Mouse (Mus musculus): ENCODE data around the gene Cpsf3. TPM values are rescaled to one million over a fixed set of nuclear protein-coding genes. Genes with fewer than 3 reads are reported as not detected.

Gene Cpsf3
- polyA plus RNA-seq, 1 experiment = 50.5 TPM

DNA sequence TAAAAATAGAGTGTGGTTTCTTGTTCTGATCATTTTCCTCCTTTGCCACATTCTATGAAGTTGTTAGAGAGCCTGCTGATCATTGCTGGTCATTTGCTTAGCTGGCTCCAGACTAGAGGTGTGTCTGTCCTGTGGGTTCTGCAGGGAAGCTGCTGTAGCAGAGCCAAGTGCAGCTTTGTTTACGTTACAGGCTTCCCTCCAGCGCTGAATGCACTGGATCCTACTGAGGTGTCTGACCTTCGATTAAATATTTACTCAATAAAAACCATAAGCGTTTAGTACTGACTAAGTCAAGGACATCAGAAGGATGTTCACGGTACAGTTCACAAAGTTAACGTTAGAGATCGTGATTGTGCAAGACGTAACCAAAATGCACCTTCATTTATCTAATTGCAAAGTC, 16.7 kb downstream of the Cpsf3 start:
- TF ChIP-seq SRF (IDR thresholded peaks at IDR 0.05; ENCODE audit: control insufficient read depth, insufficient read length, low read depth) = no peak
- no peak for TF ChIP-seq POLR2A (IDR thresholded peaks at IDR 0.05; ENCODE audit: insufficient read length, low read depth)
- H3ac ChIP-seq (ENCODE audit: control insufficient read depth, insufficient read length) = no peak overlapping the region
- no peaks in the 10 kb centered on the region for H3K27me3 ChIP-seq (ENCODE audit: control insufficient read depth, insufficient read depth, insufficient read length)
- H3K36me3 ChIP-seq (ENCODE audit: control insufficient read depth, insufficient read depth) = peaks cover 22% of the 10 kb centered on the region
- no peak overlapping the region for H3K4me3 ChIP-seq
- H3K4me2 ChIP-seq (ENCODE audit: low read depth) = no peak overlapping the region
- H3K79me2 ChIP-seq (ENCODE audit: control insufficient read depth, insufficient read depth) = no peaks in the 10 kb centered on the region

DNA sequence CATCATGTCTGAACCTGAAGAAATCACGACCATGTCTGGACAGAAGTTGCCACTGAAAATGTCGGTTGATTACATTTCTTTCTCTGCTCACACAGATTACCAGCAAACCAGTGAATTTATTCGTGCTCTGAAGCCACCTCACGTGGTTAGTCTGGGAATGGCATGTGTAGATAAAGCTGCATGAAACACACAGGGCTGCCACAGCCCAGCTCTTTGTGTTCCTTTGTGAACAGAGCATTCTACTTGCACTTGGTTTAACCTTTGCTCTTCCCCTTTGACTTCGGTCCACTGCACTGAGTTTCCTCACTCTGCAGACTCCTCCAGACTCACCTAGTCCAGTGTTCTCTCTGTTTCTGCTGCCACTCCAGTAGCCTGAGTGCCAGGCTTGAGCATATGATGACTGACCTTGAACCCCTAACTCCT, 17.2 kb downstream of the Cpsf3 start:
- no peaks in the 10 kb centered on the region for H3K79me2 ChIP-seq (ENCODE audit: control insufficient read depth, insufficient read depth)
- no peak overlapping the region for H3K4me2 ChIP-seq (ENCODE audit: low read depth)
- no peak for TF ChIP-seq USF1 (IDR thresholded peaks at IDR 0.05; ENCODE audit: low read depth)
- no peak for TF ChIP-seq TCF3 (IDR thresholded peaks at IDR 0.05; ENCODE audit: insufficient read length, low read depth)
- no peak for TF ChIP-seq REST (IDR thresholded peaks at IDR 0.05; ENCODE audit: insufficient read depth, insufficient read length)
- TF ChIP-seq MYOG (IDR thresholded peaks at IDR 0.05; ENCODE audit: control insufficient read depth in 1 of 3, insufficient read depth in 1 of 3, insufficient read length in 2 of 3, low read depth in 2 of 3) = no peak
- TF ChIP-seq SRF (IDR thresholded peaks at IDR 0.05; ENCODE audit: control insufficient read depth, insufficient read length, low read depth) = no peak
- TF ChIP-seq TCF12 (IDR thresholded peaks at IDR 0.05; ENCODE audit: insufficient read depth, poor library complexity, severe bottlenecking) = no peak
- no peak overlapping the region for H3K4me3 ChIP-seq
- no peaks in the 10 kb centered on the region for H3K27me3 ChIP-seq (ENCODE audit: control insufficient read depth, insufficient read depth, insufficient read length)
- peaks cover 21% of the 10 kb centered on the region for H3K36me3 ChIP-seq (ENCODE audit: control insufficient read depth, insufficient read depth)
- H3ac ChIP-seq (ENCODE audit: control insufficient read depth, insufficient read length) = no peak overlapping the region

DNA sequence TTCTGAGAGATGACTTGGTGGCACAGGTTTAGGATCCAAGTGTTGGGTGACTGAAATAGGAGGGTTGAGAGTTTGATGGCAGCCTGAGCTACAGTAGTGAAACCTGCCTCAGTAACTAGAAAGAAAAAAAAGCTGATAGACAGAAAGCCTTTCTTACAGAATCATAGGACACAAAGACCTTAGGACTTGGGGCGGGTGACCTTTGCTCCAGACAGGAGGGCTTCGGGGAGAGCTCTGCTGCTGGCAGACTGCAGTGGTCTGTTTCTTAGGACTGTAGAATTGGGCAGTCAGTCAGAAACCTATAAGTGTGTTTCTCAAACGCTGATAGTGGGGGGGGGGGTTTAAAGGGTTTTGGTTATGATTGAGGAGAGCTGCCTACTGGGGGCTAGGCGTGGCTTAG, 20.6 kb downstream of the Cpsf3 start:
- Histone ChIP-seq H3ac (ENCODE audit: control insufficient read depth, insufficient read length) (no peak overlapping the region), H3K27me3 (ENCODE audit: control insufficient read depth, insufficient read depth, insufficient read length) (no peaks in the 10 kb centered on the region)
- no peak for TF ChIP-seq USF1 (IDR thresholded peaks at IDR 0.05; ENCODE audit: low read depth)
- TF ChIP-seq TCF12 (IDR thresholded peaks at IDR 0.05; ENCODE audit: insufficient read depth, poor library complexity, severe bottlenecking) = no peak
- no peak for TF ChIP-seq POLR2AphosphoS2 (IDR thresholded peaks at IDR 0.05; ENCODE audit: insufficient read length, low read depth)
- no peak for TF ChIP-seq MYOD1 (IDR thresholded peaks at IDR 0.05; ENCODE audit: control insufficient read depth in 1 of 3, insufficient read length in 2 of 3, low read depth in 2 of 3)
- TF ChIP-seq CEBPB (IDR thresholded peaks at IDR 0.05; ENCODE audit: insufficient read depth, poor library complexity, severe bottlenecking) = no peak
- TF ChIP-seq MYOG (IDR thresholded peaks at IDR 0.05; ENCODE audit: control insufficient read depth in 1 of 3, insufficient read depth in 1 of 3, insufficient read length in 2 of 3, low read depth in 2 of 3) = no peak
- no peak for TF ChIP-seq SRF (IDR thresholded peaks at IDR 0.05; ENCODE audit: control insufficient read depth, insufficient read length, low read depth)
- no peak for TF ChIP-seq REST (IDR thresholded peaks at IDR 0.05; ENCODE audit: insufficient read depth, insufficient read length)
- no peak for TF ChIP-seq E2F4 (IDR thresholded peaks at IDR 0.05; ENCODE audit: insufficient read depth)
- TF ChIP-seq TCF3 (IDR thresholded peaks at IDR 0.05; ENCODE audit: insufficient read length, low read depth) = no peak
- no peak for TF ChIP-seq POLR2A (IDR thresholded peaks at IDR 0.05; ENCODE audit: insufficient read length, low read depth)
- no peak for TF ChIP-seq MAX (IDR thresholded peaks at IDR 0.05; ENCODE audit: low read depth)

DNA sequence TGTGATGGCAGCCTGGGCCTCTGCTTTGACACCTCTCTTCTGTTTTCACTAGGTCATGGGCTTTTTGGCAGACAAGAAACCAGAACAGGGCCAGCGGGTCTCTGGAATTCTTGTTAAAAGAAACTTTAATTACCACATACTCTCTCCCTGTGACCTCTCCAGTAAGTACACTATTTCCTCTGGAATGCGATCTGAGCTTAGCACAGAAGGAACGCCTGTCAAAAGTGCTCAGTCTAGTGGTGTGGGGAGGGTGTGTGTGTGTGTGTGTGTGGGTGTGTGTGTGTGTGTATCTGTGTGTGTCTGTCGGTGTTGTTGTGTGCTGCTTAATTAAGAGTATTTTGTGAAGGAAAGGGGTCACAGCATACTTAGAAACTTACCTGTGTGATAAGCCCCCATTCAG, 21.5 kb downstream of the Cpsf3 start:
- no peaks in the 10 kb centered on the region for H3K79me2 ChIP-seq (ENCODE audit: control insufficient read depth, insufficient read depth)
- no peak overlapping the region for H3K4me3 ChIP-seq
- H3ac ChIP-seq (ENCODE audit: control insufficient read depth, insufficient read length) = no peak overlapping the region
- H3K36me3 ChIP-seq (ENCODE audit: control insufficient read depth, insufficient read depth) = peaks cover 19% of the 10 kb centered on the region
- no peaks in the 10 kb centered on the region for H3K27me3 ChIP-seq (ENCODE audit: control insufficient read depth, insufficient read depth, insufficient read length)
- no peak overlapping the region for H3K4me2 ChIP-seq (ENCODE audit: low read depth)
- no peak for TF ChIP-seq POLR2A (IDR thresholded peaks at IDR 0.05; ENCODE audit: insufficient read length, low read depth)
- TF ChIP-seq MYOD1 (IDR thresholded peaks at IDR 0.05; ENCODE audit: control insufficient read depth in 1 of 3, insufficient read length in 2 of 3, low read depth in 2 of 3) = no peak
- no peak for TF ChIP-seq TCF12 (IDR thresholded peaks at IDR 0.05; ENCODE audit: insufficient read depth, poor library complexity, severe bottlenecking)
- TF ChIP-seq USF1 (IDR thresholded peaks at IDR 0.05; ENCODE audit: low read depth) = no peak
- no peak for TF ChIP-seq POLR2AphosphoS2 (IDR thresholded peaks at IDR 0.05; ENCODE audit: insufficient read length, low read depth)
- TF ChIP-seq CEBPB (IDR thresholded peaks at IDR 0.05; ENCODE audit: insufficient read depth, poor library complexity, severe bottlenecking) = no peak
- TF ChIP-seq SRF (IDR thresholded peaks at IDR 0.05; ENCODE audit: control insufficient read depth, insufficient read length, low read depth) = no peak
- no peak for TF ChIP-seq MYOG (IDR thresholded peaks at IDR 0.05; ENCODE audit: control insufficient read depth in 1 of 3, insufficient read depth in 1 of 3, insufficient read length in 2 of 3, low read depth in 2 of 3)
- TF ChIP-seq E2F4 (IDR thresholded peaks at IDR 0.05; ENCODE audit: insufficient read depth) = no peak
- TF ChIP-seq REST (IDR thresholded peaks at IDR 0.05; ENCODE audit: insufficient read depth, insufficient read length) = no peak

More for the DNA sequence above, 20.6 kb downstream of the Cpsf3 start:
- Histone ChIP-seq H3K4me3 (no peak overlapping the region), H3K4me2 (ENCODE audit: low read depth) (no peak overlapping the region), H3K36me3 (ENCODE audit: control insufficient read depth, insufficient read depth) (peaks cover 22% of the 10 kb centered on the region), H3K79me2 (ENCODE audit: control insufficient read depth, insufficient read depth) (no peaks in the 10 kb centered on the region)

DNA sequence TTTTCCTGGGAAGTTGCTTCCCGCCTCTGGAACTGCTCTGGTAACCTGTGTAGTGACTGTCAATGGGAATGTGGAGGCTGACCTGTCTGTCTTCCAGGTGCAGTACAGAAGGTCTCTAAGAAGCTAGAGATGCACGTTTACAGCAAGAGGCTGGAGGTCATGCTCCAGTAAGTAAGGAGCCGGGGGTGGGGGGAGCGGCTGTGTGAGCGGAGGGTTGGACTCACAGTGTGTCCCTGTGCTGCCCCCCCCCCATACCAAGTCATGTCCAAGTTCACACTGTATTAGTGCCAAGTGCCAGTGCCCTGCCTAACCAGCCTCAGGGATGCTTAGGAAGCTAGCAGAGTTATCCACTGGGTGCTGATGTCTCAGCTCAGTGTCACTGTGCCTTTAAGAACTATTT, 27.0 kb downstream of the Cpsf3 start:
- TF ChIP-seq TCF12 (IDR thresholded peaks at IDR 0.05; ENCODE audit: insufficient read depth, poor library complexity, severe bottlenecking) = no peak
- no peak for TF ChIP-seq E2F4 (IDR thresholded peaks at IDR 0.05; ENCODE audit: insufficient read depth)
- no peak for TF ChIP-seq SRF (IDR thresholded peaks at IDR 0.05; ENCODE audit: control insufficient read depth, insufficient read length, low read depth)
- no peak for TF ChIP-seq CEBPB (IDR thresholded peaks at IDR 0.05; ENCODE audit: insufficient read depth, poor library complexity, severe bottlenecking)
- TF ChIP-seq POLR2A (IDR thresholded peaks at IDR 0.05; ENCODE audit: insufficient read length, low read depth) = no peak
- TF ChIP-seq POLR2AphosphoS2 (IDR thresholded peaks at IDR 0.05; ENCODE audit: insufficient read length, low read depth) = no peak
- no peak for TF ChIP-seq USF1 (IDR thresholded peaks at IDR 0.05; ENCODE audit: low read depth)
- no peak for TF ChIP-seq MAX (IDR thresholded peaks at IDR 0.05; ENCODE audit: low read depth)
- TF ChIP-seq MYOD1 (IDR thresholded peaks at IDR 0.05; ENCODE audit: control insufficient read depth in 1 of 3, insufficient read length in 2 of 3, low read depth in 2 of 3) = no peak
- TF ChIP-seq MYOG (IDR thresholded peaks at IDR 0.05; ENCODE audit: control insufficient read depth in 1 of 3, insufficient read depth in 1 of 3, insufficient read length in 2 of 3, low read depth in 2 of 3) = no peak
- no peak for TF ChIP-seq REST (IDR thresholded peaks at IDR 0.05; ENCODE audit: insufficient read depth, insufficient read length)
- TF ChIP-seq TCF3 (IDR thresholded peaks at IDR 0.05; ENCODE audit: insufficient read length, low read depth) = no peak
- Histone ChIP-seq H3K79me2 (ENCODE audit: control insufficient read depth, insufficient read depth) (no peaks in the 10 kb centered on the region), H3K27me3 (ENCODE audit: control insufficient read depth, insufficient read depth, insufficient read length) (no peaks in the 10 kb centered on the region), H3K4me2 (ENCODE audit: low read depth) (no peak overlapping the region), H3K4me3 (no peak overlapping the region), H3ac (ENCODE audit: control insufficient read depth, insufficient read length) (no peak overlapping the region), H3K36me3 (ENCODE audit: control insufficient read depth, insufficient read depth) (peaks cover 13% of the 10 kb centered on the region)

Measured in myocyte (in vitro differentiated cells).